Mouse (Mus musculus) kidney, adult 2 months (tissue): ENCODE results near the gene Lrrc56. TPM values are rescaled to one million over a fixed set of nuclear protein-coding genes. Genes with fewer than 3 reads are reported as not detected.
A peak's percentile ranks its signal among the peaks of the same experiment; 100 is the strongest.

Source experiments
- DNase-seq: peaks from one replicate; pipeline ENCODE4 v3.0.0; 2021
- H3K27ac ChIP-seq: fragments of 200-500 bp; 2 replicates; pipeline ENCODE4 v1.5.1; 2012; ENCODE audit warnings: low read depth, low read length, control low read depth, inconsistent platforms; ENCODE audit not compliant: insufficient read depth
- H3K27me3 ChIP-seq: fragments of 200-500 bp; replicated peaks from 2 replicates; pipeline ENCODE4 v1.6.1; 2012; ENCODE audit warnings: mild to moderate bottlenecking, moderate library complexity, low read length, inconsistent platforms; ENCODE audit not compliant: control insufficient read depth, insufficient read depth
- H3K36me3 ChIP-seq: fragments of 200-500 bp; 2 replicates; pipeline ENCODE4 v1.6.1; 2012; ENCODE audit warnings: mild to moderate bottlenecking, moderate library complexity, low read length, inconsistent platforms; ENCODE audit not compliant: control insufficient read depth, insufficient read depth
- H3K4me1 ChIP-seq: fragments of 200-500 bp; 2 replicates; pipeline ENCODE4 v1.6.1; 2011; ENCODE audit warnings: low read length; ENCODE audit not compliant: control insufficient read depth, insufficient read depth
- H3K4me3 ChIP-seq: fragments of 200-500 bp; 2 replicates; pipeline ENCODE4 v1.5.1; 2011; ENCODE audit warnings: mild to moderate bottlenecking, low read depth, low read length, control low read depth; ENCODE audit not compliant: insufficient read depth
- CTCF ChIP-seq: fragments of 200-500 bp; conservative IDR thresholded peaks from 2 replicates; pipeline ENCODE4 v1.5.1; 2011; ENCODE audit warnings: low read depth, mild to moderate bottlenecking, control low read depth, low read length, moderate library complexity, mixed read lengths; ENCODE audit not compliant: insufficient read depth, insufficient read length
- POLR2A ChIP-seq: fragments of 200-500 bp; IDR thresholded peaks from one replicate; pipeline ENCODE4 v1.6.1; 2011; ENCODE audit warnings: low read depth, low read length, control low read depth
- WGBS: fragments of 180-500 bp; shearing (Covaris S2); methylation state at CpG from one replicate; pipeline ENCODE4 v1.1.7; 2018; 5-methylcytosine and 5-hydroxymethylcytosine counted together
- polyA plus RNA-seq: library from polyadenylated mRNA; depleted of rRNA; stranded (reverse); fragments of >200 nt; gene quantifications from 2 replicates; pipeline ENCODE4 v1.2.3, GENCODE M21; 2012

The Lrrc56 gene
- polyA plus RNA-seq, 1 experiment: 9.6 TPM

DNA sequence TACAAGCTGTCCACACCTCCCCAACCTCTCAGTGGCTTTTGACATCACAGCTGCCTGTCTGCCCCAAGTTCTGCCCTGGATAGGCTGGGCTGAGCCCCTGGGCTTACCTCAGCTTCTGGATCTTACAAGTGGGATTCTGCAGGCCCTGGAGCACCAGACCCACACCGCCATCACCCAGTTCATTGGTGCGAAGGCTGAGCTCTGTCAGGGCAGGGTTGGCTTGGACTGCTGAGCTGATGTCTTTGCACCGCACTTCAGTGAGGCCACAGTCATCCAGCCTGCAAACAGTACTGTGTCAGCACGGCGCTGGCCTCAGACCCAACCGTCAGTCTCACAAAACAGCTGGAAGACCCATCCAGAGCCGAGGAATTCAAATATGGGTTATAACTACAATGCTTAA, 29.6 kb upstream of the Lrrc56 start:
- peaks cover 1% of the 10 kb centered on the region for H3K36me3 ChIP-seq
- no peaks in the 10 kb centered on the region for H3K27me3 ChIP-seq
- TF ChIP-seq POLR2A (no peak), CTCF (no peak)
- no peak overlapping the region for H3K4me3 ChIP-seq
- 95% methylated on average over 7 of the region's 7 CpGs for WGBS
- no peak overlapping the region for H3K27ac ChIP-seq
- peaks cover 7% of the 10 kb centered on the region; the same call in 1 of the 2 replicates for H3K4me1 ChIP-seq
- DNase-seq: no peak

DNA sequence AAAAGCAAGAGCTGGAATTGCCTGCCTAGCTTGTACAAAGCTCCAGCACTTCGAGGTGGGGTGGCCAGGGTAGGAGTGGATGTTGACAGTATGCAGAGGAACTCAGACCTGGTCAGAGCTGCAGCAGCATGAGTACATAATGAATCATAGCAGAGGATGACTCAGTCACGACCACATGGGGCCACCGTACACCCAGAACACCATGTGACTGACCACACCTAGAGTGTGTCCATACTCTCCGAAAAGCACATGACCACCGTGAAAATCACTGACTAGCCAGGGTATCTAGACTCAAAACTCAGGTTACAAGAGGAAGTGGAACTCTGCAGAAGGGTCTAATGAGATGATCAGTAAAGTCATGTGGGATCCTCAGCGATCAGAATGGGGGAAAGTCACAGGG, 29.1 kb upstream of the Lrrc56 start:
- 77% methylated on average over 6 of the region's 6 CpGs for WGBS
- H3K4me1 ChIP-seq: peaks cover 7% of the 10 kb centered on the region; the same call in 1 of the 2 replicates
- no peak for DNase-seq
- H3K36me3 ChIP-seq: no peaks in the 10 kb centered on the region; the same call in none of the 2 replicates
- TF ChIP-seq POLR2A: no peak
- no peak for TF ChIP-seq CTCF
- no peaks in the 10 kb centered on the region for H3K27me3 ChIP-seq
- H3K27ac ChIP-seq: no peak overlapping the region
- H3K4me3 ChIP-seq: no peak overlapping the region

DNA sequence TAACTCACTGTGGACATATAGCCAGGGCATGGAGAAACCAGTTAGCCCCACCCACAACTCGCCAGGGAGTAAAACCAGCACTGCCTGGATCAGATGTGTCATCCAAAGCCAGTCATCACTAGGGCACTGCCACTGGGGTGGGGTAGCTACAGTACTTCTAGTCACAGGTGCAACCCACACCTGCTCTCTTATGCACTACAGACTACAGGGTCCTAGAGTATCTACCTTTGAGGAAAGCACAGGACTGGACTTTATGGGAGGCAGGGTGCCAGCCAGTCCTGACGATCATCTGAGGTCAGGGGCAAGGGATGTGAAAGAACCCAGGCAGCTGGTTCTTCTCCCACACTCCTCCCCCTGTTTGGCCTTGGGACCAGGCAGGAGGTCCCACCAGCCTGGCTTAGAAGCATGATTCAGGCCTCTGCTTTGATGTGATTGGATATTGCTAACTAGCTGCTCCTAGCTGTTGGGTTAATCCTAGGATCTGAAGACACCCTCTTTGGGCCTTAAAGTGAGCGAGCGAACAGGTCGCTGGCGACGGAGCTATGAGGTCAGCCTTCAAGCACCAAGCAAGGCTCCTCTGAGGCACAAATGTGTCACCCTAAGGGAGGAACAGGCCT, 25.9 kb upstream of the Lrrc56 start:
- no peaks in the 10 kb centered on the region; the same call in 1 of the 2 replicates for H3K36me3 ChIP-seq
- no peaks in the 10 kb centered on the region for H3K27me3 ChIP-seq
- 12% methylated on average over 7 of the region's 7 CpGs for WGBS
- peaks cover 10% of the 10 kb centered on the region; the same call in 1 of the 2 replicates for H3K4me1 ChIP-seq
- H3K4me3 ChIP-seq: peak overlapping the region; percentile 61
- peak overlapping the region; percentile 32; the same call in 1 of the 2 replicates for H3K27ac ChIP-seq
- TF ChIP-seq CTCF: no peak
- TF ChIP-seq POLR2A: no peak
- DNase-seq: peak; percentile 30

DNA sequence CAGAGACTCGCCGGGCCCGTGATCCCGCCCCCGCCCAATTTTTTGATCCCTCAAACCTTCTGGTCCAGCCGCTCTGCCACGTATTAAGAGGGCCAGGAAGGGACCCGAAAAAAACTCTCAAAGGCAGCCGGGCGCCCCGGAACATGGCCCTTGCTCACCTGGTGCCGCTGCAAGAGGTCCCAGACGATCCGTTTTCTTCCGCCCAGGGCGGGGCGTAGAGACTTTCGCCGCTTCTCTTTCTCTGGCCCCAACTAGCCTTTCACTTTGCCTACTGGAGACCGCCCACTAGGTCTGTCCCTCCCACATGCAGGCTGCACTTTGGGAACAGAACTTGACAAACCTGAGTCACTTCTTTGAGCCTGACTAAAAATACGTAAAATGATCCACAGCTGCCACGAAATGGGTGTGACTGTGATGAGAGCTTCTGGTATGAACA, 25.4 kb upstream of the Lrrc56 start:
- DNase-seq: peak; percentile 87
- no peaks in the 10 kb centered on the region for H3K27me3 ChIP-seq
- H3K4me1 ChIP-seq: peaks cover 15% of the 10 kb centered on the region; the same call in 1 of the 2 replicates
- no peaks in the 10 kb centered on the region; the same call in 1 of the 2 replicates for H3K36me3 ChIP-seq
- H3K27ac ChIP-seq: peak overlapping the region; percentile 32; the same call in 1 of the 2 replicates
- H3K4me3 ChIP-seq: peak overlapping the region; percentile 61
- TF ChIP-seq CTCF (no peak), POLR2A (no peak)
- WGBS: 3% methylated on average over 22 of the region's 22 CpGs

DNA sequence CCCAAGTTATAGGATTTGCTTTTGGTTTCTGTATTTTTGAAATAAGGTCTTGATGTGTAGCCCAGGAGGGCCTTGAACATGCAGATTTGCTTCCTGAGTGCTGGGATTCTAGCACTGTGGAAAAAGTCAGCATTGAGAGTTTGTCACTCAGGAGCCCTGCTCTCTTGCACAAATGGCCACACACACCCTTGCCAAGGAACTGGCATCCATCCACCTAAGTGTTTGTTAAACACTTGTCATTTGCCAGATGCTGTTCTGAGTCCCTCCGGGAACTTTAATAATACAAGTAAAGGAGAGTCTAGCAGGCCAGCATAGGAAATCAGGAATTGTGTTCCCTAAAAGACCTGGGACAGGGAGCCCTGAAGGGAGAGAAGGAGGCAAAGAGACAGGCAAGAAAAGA, 24.7 kb upstream of the Lrrc56 start:
- Histone ChIP-seq H3K27me3 (no peaks in the 10 kb centered on the region), H3K27ac (no peak overlapping the region), H3K4me1 (peaks cover 15% of the 10 kb centered on the region; the same call in 1 of the 2 replicates), H3K4me3 (no peak overlapping the region), H3K36me3 (no peaks in the 10 kb centered on the region)
- WGBS: 54% methylated on average over 1 of the region's 1 CpGs
- DNase-seq: peak; percentile 24
- no peak for TF ChIP-seq CTCF
- no peak for TF ChIP-seq POLR2A

DNA sequence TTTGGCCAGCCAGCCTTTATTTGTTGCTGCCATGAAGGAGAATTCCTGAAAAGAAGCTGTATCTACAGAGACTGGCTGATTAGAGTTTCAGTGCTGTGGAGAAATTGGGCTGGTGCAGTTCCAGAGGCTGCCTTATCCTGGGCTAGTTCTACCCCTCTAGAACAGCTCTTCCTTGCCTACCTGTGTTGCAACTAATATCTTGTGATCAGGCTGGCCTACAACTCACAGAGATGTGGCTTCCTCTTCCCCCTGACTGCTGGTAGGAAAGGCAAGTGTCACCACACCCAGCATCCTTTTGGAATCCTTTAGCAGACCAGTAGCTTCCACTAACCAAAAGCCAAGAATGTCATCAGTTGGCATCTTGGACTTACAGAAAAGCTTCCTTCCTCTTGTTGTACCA, 24.1 kb upstream of the Lrrc56 start:
- TF ChIP-seq CTCF (no peak), POLR2A (no peak)
- Histone ChIP-seq H3K27me3 (no peaks in the 10 kb centered on the region), H3K36me3 (no peaks in the 10 kb centered on the region), H3K4me3 (no peak overlapping the region), H3K27ac (no peak overlapping the region), H3K4me1 (peaks cover 15% of the 10 kb centered on the region; the same call in 1 of the 2 replicates)
- DNase-seq: no peak

DNA sequence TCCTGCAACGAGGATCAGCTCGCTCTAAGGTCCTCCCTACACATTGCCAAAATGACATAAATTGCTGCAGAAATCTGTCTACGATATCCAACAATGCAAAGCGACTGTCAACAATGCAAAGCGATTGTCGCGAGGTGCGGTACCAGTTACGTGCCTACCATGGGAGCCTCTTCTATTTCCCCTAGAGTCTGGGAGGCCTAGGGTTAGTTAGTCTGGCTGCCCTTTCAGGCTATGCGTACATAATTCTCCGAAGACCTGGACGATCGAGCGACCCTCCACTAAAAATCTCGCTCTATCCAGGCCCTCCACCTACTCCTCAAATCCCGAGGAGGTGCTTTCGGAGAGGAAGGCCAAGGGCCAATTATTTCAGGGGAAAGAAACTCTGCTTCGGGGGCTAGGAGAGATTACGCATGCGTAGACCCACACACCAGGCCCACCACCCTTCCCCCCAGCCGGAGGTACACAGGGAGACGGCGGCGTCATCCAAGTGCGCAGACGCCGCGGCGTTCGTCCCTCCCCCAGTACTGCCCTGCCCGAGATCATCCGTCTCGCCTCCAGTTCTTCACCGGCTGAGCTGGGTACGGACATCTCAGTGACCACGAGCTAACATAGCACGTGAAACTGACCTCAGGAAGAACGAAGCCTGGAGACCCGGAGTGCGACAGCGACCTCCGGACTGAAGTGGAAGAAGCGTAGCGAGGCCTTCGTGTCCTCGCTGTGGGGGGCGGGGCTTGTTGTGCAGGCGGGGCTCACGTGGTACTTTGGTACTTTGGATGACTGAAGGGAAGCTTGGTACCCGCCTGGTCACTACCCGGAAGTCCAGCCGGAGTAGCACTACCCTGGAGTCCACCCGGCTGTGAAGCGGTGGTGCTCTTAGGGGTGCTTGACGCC, 21.6 kb upstream of the Lrrc56 start, which contains the start of gene Rnh1:
Gene Rnh1 (minus strand): TSS at position 742 of the 891 bp plus-strand sequence.
- Histone ChIP-seq H3K27me3 (no peaks in the 10 kb centered on the region), H3K36me3 (no peaks in the 10 kb centered on the region), H3K4me1 (peaks cover 15% of the 10 kb centered on the region; the same call in 1 of the 2 replicates), H3K27ac (peak within 1 kb of the TSS; percentile 88), H3K4me3 (peak within 1 kb of the TSS; percentile 72)
- WGBS: 2% methylated on average over 55 of the region's 55 CpGs
- DNase-seq: peak; percentile 96
- peak; percentile 43 for TF ChIP-seq POLR2A
- TF ChIP-seq CTCF: no peak
